Mouse (Mus musculus) urinary bladder, adult 18-20 months (tissue): ENCODE measurements around the gene Sap30l.
"Not testable (repeated sequence)": the region's sequence is repeated elsewhere in the genome, so short reads cannot be mapped to it uniquely, and the experiment has no call there.

Experiments used
- DNase-seq, 2 experiments: peaks; one replicate each; pipeline ENCODE4 v3.0.0; 2022; ENCODE audit warnings: low spot score in 2 of 2, mixed read lengths in 2 of 2

Sap30l gene

GRCm38 (mm10) chr11:57800266-57800951 is 1.0 kb upstream of the Sap30l start:
- peak in 1 of 2 experiments; percentile 30 for DNase-seq

- DNase-seq, result peak; percentile 46 to 61
Measured at GRCm38 (mm10) chr11:57801766-57802510, 501 bp downstream of the Sap30l start.

GRCm38 (mm10) chr11:57802511-57802870 is 1.1 kb downstream of the Sap30l start:
- DNase-seq, result no peak

GRCm38 (mm10) chr11:57805047-57805446 is 3.6 kb downstream of the Sap30l start:
- no peak for DNase-seq

GRCm38 (mm10) chr11:57809017-57809731 is 7.7 kb downstream of the Sap30l start:
- DNase-seq, result no peak

GRCm38 (mm10) chr11:57809732-57810098 is 8.3 kb downstream of the Sap30l start:
- no peak for DNase-seq

- no peak for DNase-seq
Measured at GRCm38 (mm10) chr11:57811006-57811405, 9.6 kb downstream of the Sap30l start.

GRCm38 (mm10) chr11:57812212-57812611 is 10.8 kb downstream of the Sap30l start:
- DNase-seq, result no peak

- DNase-seq, result no peak
Measured at GRCm38 (mm10) chr11:57813641-57814040, 12.2 kb downstream of the Sap30l start.

- no peak for DNase-seq
Measured at GRCm38 (mm10) chr11:57818189-57818588, 16.8 kb downstream of the Sap30l start.

GRCm38 (mm10) chr11:57819999-57820581 is 18.7 kb downstream of the Sap30l start:
- DNase-seq, result peak; percentile 65 to 79

- DNase-seq, result not testable (repeated sequence)
Measured at GRCm38 (mm10) chr11:57823159-57823558, 21.7 kb downstream of the Sap30l start.

- no peak for DNase-seq
Measured at GRCm38 (mm10) chr11:57823714-57824113, 22.3 kb downstream of the Sap30l start.

- DNase-seq, result not testable (repeated sequence)
Measured at GRCm38 (mm10) chr11:57825234-57825633, 23.8 kb downstream of the Sap30l start.

GRCm38 (mm10) chr11:57827048-57827914 is 25.8 kb downstream of the Sap30l start:
- DNase-seq, result no peak

- DNase-seq, result no peak
Measured at GRCm38 (mm10) chr11:57827915-57828545, 26.6 kb downstream of the Sap30l start.

- DNase-seq, result no peak
Measured at GRCm38 (mm10) chr11:57828955-57829870, 27.8 kb downstream of the Sap30l start.

GRCm38 (mm10) chr11:57829871-57830775 is 28.7 kb downstream of the Sap30l start:
- DNase-seq, result no peak
